Mouse (Mus musculus): ENCODE measurements around the gene Gm45785.

Gm45785 gene

DNA sequence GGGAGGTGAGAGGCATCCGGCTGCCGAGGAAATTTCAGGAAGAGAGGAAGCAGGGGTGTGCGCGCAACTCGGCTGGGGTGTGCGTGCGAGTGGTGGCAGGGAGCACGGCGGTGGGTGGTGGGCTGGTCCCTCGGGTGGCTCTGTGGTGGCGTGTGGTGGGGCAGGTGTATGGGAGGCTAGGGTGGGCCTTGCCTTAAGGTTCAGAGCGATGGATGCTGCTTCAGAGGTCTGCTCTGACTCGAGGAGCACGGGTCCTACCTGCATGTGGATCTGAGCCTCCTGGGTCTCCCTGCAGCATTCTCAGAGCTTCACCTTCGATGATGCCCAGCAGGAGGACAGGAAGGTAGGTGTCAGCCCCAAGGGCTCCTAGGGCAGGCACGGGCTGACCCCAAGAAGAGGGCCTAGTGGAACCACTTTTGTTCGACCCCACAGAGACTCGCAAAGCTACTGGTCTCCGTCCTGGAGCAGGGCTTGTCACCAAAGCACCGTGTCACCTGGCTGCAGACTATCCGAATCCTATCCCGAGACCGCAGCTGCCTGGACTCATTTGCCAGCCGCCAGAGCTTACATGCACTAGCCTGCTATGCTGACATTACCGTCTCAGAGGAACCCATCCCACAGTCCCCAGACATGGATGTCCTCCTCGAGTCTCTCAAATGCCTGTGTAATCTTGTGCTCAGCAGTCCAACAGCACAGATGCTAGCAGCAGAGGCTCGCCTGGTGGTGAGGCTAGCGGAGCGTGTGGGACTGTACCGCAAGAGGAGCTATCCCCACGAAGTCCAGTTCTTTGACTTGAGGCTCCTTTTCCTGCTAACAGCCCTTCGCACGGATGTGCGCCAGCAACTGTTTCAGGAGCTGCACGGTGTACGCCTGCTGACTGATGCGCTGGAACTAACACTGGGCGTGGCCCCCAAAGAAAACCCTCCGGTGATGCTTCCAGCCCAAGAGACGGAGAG, 1.7 kb upstream of the Gm45785 start, which contains the start of gene Bet1l:
Gene Bet1l (minus strand): TSS at position 28 of the 956 bp plus-strand sequence.
- DNase-seq (ENCODE audit: low spot score): no peak

DNA sequence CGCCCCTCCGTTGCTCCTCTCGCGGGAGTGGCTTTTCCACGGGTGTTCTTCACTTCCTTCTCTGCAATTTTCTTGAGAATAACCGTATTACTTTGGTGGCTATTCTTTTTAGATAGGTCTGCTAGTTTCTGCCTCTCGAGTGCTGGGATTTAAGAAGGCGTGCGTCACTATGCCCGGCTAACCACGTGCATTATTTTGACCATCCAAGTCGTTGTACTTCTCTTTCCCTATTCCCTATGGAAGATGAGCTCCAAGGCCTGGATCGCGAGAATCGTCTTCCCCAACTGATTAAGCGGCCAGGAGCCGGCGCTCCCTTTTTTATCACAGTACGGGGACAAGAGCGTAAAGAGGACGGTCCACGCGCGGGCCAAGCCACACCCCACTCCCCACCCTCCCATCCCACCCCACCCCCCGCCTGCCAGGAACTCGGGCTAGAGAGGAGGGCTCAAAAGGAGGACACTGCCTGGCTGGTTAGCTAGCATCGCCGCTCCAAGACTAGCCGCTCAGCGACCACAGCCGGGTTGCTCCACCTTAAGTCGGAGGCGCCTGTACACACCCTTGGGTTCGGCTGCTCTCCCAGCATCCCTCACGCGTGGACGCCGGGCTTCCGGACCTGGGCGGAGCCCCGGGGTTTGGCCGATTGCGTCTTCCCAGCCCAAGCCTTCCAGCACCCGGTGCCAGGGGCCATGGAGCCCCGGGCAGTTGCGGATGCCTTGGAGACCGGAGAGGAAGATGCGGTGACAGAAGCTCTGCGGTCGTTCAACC, 836 bp upstream of the Gm45785 start, which contains the start of gene Ric8a:
Gene Ric8a (plus strand): TSS at position 173 of the 765 bp plus-strand sequence.
- peak; percentile 63 for DNase-seq (ENCODE audit: low spot score)

DNA sequence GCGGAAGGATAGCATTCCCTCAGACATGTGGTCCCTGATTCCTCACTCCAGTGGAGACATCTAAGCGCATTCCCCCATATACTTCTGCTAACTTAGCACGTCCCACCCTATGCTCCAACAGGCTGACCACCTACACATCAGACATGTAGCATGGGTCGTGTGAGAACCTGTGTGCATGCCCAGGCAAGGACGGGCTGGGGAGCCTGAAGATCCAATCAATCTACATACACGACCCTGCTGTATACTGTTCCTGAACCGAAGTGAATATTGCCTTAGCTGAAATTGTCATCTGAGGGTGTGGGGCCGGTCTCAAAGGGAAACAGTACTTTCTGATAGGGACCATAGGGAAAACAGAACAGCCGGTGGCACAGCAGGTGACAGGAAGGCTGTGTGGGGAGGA, 950 bp downstream of the Gm45785 start:
- DNase-seq (ENCODE audit: low spot score): no peak

DNA sequence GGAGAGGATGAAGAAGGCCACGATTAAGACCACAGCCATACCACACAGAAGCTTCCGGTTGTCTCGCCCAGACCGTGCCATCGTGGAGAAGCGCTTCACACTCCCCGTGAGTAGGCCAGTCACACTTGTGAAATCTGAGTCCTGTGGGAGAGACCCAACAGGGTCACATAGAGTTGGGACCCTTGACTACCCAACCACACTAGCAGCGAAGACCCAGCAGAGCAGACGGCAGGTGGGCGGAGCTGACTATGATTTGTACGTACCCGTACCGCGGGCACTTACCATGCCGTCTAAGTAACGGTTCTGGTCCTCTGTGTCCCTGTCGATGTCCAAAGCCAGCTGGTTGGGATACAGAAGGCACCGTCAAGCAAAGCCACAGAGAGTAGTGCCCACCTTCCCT, 1.6 kb downstream of the Gm45785 start:
- no peak for DNase-seq (ENCODE audit: low spot score)

DNA sequence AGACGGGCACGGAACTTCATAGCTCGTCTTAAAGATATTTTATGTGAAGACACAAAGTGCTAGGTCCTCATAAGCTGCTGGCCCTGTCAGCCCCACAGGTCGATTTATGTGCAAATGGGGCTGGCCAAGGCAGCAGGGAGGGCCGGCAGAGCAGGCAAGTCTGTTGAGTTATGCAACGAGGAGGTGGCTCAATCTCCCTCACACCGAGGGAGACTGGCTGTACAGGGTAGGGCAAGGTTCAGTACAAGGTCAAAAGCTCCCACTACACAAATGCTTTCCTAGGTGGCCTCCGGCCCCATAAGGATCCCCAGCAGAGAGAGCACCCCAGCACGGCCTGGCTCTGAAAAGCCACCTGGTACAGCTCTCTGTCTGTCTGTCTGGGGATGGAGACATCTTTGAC, 2.7 kb downstream of the Gm45785 start:
- DNase-seq (ENCODE audit: low spot score): no peak

DNA sequence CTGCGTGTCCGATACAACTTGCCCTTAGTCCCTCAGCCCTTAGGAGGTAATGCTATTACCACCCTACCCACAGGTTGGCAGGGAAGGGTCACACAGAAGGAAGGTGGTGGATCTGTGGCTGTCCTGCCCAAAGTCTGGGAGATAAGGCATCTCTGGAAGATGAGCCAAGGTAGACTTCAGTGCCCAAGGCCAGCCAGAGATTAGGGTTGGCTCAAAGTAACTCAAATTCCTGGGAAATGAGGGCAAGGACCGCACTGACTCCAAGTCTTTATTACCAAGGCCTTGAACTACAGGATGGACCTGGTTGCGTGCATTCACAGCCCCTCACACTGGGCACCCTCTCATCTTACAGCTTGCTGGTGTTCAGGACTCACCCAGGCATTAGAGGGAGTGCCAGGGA, 4.2 kb downstream of the Gm45785 start:
- no peak for DNase-seq (ENCODE audit: low spot score)

DNA sequence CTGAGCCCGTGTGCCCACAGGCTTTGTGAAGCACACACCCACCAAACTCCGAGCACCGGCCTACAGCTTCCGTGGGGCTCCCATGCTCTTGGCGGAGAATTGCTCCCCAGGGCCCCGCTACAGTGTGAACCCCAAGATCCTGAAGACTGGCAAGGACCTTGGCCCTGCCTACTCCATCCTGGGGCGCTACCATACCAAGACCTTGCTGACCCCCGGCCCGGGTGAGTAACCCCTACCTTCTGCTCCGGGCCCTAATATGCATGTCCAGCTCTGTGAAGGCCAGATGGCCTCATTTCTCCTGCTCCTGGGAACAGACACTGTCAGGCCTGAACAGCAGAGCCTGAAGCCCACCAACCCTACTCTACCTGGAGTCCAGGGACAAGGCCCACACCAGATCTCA, 7.5 kb downstream of the Gm45785 start:
- no peak for DNase-seq (ENCODE audit: low spot score)

DNA sequence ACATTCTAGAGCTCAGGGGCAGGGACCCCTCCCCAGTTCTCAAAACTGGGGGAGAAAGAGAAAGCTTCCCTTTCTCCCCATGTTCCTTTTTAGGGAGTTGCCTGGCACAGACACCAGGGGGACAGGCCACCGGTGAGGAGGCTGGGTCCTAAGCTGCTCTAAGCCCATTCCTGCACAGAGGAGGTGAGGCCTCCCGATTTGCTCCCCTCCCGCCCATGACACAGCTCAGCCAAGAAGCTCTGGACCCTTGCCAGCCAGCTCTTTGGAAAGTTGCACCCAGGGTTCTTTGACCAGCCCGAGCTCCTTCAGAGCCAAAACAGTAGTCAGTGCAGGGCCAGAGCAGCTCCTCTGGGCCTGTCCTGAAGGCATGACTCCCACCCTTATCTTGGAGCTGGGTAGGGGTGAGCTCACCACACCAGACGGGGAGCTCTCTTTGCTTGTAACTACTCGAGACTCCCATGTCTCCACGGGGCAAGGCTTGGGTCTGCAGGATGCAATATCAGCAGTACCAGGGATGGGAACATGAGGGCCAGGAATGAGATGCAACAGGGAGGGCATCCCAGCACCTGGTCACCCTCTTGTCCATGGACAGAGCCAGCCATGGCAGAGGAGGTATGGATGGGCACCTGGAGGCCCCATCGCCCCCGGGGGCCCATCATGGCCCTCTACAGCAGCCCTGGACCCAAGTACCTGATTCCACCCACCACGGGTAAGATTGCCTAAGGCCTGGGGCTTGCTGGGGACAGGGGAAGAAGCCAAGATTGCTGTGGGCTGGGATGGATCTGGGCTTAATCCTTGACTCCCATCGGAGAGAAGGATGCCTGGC, 8.2 kb downstream of the Gm45785 start, which contains the start of gene Odf3:
Gene Odf3 (plus strand): TSS at position 51 of the 826 bp plus-strand sequence.
- DNase-seq (ENCODE audit: low spot score): no peak

DNA sequence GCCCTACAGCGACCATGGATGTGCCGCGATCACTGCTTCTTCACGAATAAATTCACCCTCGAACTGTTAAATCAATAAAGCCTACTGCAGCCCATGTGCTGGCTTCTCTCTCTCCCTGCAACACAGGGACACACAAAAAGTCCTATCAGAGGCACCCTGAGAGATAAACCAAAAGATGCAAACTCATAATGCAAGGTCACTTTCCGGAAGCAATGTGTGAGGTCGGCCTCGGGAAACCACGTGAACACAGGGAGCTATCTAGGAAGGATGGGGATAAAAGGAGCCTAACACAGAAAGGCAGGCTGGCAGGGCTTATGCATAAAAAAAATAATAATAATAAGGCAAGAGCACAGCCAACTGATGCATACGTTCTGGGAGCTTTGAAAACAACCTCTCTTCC, 9.5 kb downstream of the Gm45785 start:
- DNase-seq (ENCODE audit: low spot score): no peak

DNA sequence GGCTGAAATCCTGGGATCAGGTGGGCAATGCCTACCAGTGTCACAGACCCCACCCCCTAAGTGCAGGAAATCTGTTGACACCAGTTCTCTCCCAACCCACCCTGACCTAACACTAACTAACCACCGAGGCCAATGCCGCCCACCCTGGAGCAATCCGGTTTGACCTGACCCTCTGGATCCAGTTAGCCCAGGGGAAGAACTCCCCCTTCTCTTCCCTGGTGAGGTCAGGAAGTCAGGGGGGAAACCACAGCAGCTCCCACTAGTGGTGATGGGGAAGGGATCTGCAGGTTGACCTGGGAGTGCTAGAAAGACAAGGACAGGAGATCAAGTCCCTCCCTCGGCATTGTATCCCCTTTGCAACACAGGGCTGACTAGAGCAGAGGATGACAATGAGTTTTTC, 10.4 kb downstream of the Gm45785 start:
- no peak for DNase-seq (ENCODE audit: low spot score)

DNA sequence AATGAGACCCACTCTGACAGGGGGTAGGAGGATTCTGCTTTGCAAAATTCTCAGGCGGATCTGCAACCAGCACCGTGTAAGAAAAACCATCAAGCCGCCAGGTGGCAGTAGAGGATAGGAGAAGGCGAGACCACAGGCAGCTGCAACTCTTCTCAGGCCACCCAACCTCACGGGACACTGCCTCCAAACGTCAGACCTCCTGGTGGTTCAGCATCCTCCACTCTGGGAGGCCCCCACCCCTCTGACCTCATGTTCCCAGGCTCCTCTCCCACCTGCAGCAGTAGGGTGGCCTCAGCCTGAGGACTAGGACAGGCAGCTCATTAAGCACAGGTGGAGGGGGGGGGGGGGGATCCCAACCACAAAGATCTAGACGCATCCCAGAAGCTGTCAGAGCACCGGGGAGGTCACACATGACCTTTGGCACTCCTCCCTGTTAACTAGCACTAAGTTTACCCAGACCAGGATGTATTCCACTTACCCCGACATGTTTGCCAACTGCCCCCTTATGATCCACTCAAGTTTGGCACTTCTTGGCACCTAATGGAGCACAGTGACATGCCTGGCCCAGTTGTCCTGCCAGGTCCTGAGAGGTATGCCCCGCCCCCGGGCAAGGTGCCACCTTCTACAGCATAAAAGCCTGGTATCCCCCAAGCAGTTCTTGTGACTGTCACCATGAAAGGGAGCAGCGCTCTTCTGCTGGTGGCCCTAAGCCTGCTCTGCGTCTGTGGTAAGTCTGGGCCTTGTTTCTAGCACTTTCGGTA, 11.0 kb downstream of the Gm45785 start, which contains the start of gene Scgb1c1:
Gene Scgb1c1 (plus strand): TSS at position 643 of the 761 bp plus-strand sequence.
- DNase-seq (ENCODE audit: low spot score): peak; percentile 82

DNA sequence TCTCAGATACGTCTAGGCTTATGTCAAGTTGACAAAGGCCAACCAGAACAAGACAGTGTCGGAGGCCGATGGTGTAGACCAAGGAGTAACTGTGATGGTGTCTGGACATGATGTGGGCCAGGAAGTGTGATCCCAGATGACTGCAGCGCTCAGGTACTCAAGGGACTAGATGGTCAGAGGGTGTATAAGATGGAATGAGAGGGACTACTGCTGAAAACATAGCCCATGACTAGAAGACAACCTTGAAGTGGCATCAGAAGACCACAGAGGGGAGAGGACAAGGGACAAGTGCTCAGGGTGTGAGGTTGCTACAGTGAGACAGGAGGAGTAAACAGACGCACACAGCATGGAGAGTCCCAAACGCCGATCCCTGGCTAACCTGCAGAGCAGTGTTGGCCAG, 12.3 kb downstream of the Gm45785 start:
- DNase-seq (ENCODE audit: low spot score): no peak

DNA sequence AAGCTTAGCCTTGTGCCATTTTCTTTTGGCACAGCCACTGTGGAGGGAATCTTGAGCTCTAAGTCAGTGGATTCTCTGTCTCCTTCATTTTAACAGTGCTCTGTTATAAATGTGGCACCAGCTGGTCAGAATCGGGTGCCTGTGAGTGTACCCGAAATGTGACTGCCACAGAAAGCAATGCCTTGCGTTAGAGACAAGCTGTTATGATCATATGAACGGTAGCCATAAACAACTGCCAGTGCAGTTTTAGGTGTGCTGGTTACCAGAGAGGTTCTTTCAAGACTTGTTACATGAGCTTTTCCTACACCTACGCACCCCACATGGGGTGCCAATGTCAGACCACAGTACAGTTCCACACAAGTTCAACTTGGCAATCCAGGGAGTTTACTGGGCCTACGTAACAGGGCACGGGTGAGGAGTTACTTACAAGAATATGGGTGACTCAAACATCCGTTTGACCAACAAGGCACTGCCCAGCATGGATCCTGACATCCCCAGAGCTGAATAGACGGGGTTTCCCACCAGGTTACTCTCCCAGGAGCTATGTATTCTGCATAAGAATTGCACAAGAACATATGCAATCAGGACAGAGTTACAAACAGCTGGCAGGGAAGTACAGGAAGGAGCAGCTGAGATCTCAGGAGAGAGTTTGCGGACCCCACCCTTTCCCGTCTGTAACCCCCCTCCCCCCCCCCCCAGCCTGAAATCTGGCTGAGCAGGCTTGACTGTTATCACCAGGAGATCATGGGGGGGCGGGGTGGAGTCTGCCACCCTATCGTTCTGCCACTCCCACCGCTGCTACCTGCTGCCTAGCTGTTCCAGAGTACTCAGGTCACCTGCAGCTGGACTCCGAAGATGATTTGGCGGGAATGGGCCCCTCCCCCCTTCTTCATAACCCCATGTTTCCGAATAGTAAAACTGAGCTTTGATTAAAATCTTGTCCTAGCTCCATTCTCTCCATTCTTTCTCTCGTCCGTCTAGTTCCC, 15.1 kb downstream of the Gm45785 start:
- no peak for DNase-seq (ENCODE audit: low spot score)

DNA sequence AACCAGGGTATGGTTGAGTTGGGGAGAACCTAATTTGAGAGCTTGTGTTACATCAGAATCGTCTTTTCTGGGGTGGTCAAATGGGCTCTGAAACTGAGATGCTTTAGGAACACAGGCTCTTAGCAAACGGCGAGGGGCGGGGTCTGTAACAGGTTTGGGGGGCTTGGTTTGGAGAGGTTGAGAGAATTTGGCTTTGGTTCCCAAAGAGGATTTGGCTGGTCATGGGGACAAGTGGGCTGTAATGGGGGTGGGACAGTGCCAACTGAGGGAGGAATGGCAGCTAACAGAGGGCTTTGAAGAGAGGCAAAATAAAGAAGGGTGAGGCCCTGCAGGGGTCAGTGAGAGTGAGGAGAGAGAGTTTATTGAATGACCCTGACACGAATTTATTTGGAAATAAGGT, 16.6 kb downstream of the Gm45785 start:
- DNase-seq (ENCODE audit: low spot score): no peak

DNA sequence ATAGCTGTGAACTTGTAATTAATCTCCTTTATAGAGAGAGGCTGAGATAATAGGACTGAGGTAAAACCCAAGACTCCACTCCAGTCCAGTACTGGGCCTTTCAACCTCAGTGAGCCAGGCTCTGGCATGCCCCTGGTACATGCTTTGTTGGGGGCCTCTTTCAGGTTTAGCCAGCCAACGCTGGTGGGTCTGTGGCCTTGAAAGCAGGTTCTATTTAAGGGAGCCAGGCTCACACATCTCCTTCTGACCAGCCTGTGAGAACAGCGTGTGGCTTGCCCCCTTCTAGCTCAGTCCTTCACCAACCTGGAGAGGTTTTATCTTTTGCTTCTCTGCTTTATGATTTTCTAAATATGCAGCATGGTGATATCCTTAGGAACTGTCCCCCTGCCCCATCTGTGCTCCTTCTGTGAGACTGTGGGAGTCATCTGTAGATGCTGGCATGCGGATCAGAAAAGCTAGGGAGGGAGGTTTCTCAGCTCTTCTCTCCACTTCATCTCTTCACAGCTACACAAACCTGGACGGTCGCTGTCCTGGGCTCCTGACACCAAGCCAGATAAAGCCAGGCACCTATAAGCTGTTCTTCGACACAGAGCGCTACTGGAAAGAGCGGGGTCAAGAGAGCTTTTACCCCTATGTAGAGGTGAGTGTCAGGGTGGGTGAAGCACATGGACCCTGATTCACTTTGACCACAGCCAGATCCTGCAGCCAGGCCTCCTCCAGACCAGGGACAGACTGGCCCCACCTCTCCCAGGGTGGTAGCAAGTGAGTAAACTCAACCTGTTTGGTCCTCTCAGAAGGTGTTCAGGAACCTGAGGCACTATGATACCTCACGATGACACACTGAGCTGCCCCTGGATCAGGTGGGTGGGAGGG, 19.7 kb downstream of the Gm45785 start:
- DNase-seq (ENCODE audit: low spot score): no peak

DNA sequence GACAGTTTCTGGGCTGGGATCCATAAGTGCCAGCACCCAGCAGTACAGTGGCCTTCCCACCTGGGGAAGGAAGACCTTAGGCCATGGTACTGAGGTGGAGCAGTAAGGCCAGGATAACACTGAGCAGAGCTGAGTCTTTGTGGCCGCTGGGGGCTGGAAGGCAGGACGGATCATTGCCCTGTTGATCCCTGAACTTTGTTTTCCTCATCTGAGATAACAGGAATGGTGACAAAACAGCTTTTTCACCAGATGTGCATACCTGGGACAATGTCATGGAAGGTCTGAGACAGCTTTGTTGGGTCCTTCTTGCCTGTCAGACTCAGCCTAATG, 20.4 kb downstream of the Gm45785 start:
- no peak for DNase-seq (ENCODE audit: low spot score)

DNA sequence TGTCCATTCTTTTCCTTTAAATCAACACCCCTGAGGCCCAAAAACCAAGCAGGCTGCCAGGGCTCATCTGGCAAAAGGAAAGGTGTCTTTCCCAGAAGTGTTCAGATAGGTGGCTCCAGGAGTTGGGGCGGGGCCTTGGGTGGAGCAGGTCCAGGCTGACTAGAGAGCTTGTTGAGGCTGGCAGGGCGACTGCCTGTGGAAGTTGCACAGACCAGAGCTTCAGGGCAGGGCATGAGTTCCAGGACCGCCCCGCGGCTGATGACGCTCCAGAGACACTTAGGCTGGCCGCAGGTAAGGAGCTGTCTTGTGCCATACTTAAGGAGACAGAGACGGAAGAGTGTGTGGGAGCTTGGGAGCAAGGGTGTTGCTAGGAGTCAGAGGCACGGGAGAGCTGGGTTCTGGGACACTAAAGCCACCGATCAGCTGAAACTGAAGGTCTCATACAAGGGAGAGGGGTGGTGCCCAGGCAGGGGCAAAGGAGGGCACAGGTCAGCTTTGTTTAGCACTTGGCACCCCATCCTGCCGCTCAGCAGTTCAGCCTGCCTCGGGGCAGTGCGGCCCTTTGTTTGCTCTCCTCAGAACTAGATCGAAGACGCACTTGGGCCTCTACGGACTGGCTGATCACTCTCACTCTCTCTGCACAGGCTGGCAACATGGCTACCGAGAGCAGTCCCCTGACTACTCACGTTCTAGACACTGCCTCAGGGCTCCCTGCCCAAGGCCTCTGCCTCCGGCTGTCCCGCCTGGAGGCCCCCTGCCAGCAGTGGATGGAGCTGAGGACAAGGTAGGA, 21.0 kb downstream of the Gm45785 start, which contains the start of gene Urah:
Gene Urah (plus strand): TSS at position 51 of the 790 bp plus-strand sequence.
- no peak for DNase-seq (ENCODE audit: low spot score)

DNA sequence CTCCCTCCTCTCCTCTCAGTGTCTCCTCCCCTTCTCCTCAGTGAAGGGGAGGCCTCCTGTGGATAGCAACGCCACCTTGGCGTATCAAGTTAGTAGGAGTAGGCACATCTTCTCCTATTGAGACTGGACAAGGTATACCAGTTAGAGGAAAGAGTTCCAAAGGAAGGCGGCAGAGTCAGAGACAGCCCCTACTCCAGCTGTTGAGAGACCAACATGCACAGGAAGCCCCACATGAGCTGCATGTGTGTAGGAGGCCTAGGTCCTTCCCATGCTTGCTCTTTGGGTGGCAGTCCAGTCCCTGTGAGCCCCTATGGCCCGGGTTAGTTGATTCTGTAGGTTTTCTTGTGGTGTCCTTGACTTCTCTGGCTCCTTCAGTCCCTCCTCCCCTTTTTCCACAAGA, 22.8 kb downstream of the Gm45785 start:
- no peak for DNase-seq (ENCODE audit: low spot score)

Data from urinary bladder, postnatal 10 days (tissue).